Mouse (Mus musculus) neural tube, embryonic 15.5 days (tissue): ENCODE measurements at regions not wholly inside any gene's neighbourhood (a gene's known extent, or its start where the extent isn't known, plus 50 kb on each side); places are given as distances from the start of the nearest gene placed in this dataset.
A peak's percentile ranks its signal among the peaks of the same experiment; 100 is the strongest.

Experiments used
- ATAC-seq: fragments of 200-750 bp; cut with Nextera tagmentation; 2 replicates; pipeline ENCODE4 v1.8.0; 2017; ENCODE audit warnings: mild to moderate bottlenecking, moderate TSS enrichment, moderate library complexity; ENCODE audit not compliant: low FRiP score
- H3K27ac ChIP-seq: fragments of 300-500 bp; sonication (generic); replicated peaks from 2 replicates; pipeline ENCODE4 v1.5.1; 2015; ENCODE audit warnings: mild to moderate bottlenecking, inconsistent platforms
- H3K27me3 ChIP-seq: fragments of 300-500 bp; sonication (generic); replicated peaks from 2 replicates; pipeline ENCODE4 v1.6.1; 2015; ENCODE audit warnings: inconsistent platforms
- H3K36me3 ChIP-seq: fragments of 300-500 bp; sonication (generic); 2 replicates; pipeline ENCODE4 v1.6.1; 2015; ENCODE audit warnings: inconsistent platforms
- H3K4me1 ChIP-seq: fragments of 300-500 bp; sonication (generic); 2 replicates; pipeline ENCODE4 v1.6.1; 2015; ENCODE audit warnings: inconsistent platforms
- H3K4me2 ChIP-seq: fragments of 300-500 bp; sonication (generic); 2 replicates; pipeline ENCODE4 v1.6.1; 2015; ENCODE audit warnings: inconsistent platforms, mild to moderate bottlenecking, moderate library complexity
- H3K4me3 ChIP-seq: fragments of 300-500 bp; sonication (generic); replicated peaks from 2 replicates; pipeline ENCODE4 v1.5.1; 2015; ENCODE audit warnings: mild to moderate bottlenecking, inconsistent platforms
- H3K9ac ChIP-seq: fragments of 300-500 bp; sonication (generic); replicated peaks from 2 replicates; pipeline ENCODE4 v1.6.1; 2015; ENCODE audit warnings: mild to moderate bottlenecking, inconsistent platforms
- H3K9me3 ChIP-seq: fragments of 300-500 bp; sonication (generic); replicated peaks from 2 replicates; pipeline ENCODE4 v1.6.1; 2016; ENCODE audit warnings: inconsistent platforms
- WGBS: fragments of 180-500 bp; shearing (Covaris S2); methylation state at CpG from one replicate; pipeline ENCODE4 v1.1.7; 2015; ENCODE audit warnings: mixed read lengths; 5-methylcytosine and 5-hydroxymethylcytosine counted together

DNA sequence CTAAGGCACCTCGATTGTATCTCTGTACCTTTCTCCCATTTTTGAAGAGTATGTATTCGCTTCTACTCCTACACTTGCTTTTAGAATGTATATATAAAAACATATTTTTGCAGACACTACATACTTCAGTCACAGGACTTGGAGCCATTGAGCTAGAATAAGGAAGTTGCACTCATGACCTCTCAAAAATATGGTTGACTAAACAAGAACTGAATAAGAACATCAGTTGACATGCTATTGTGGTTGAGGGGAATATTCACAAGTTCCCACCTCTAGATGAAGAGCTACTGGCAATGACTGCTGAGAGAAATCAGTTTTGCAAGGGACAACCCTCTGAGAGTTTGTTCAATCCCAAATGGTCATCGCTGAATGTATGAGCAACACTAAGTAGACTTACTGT lies 1198.0 kb upstream of the Zeb2 start:
- no peak overlapping the region for H3K4me3 ChIP-seq
- H3K27ac ChIP-seq = no peak overlapping the region
- WGBS = 94% methylated on average over 3 of the region's 3 CpGs
- H3K4me1 ChIP-seq = no peaks in the 10 kb centered on the region
- no peaks in the 10 kb centered on the region for H3K9me3 ChIP-seq
- H3K4me2 ChIP-seq = no peak overlapping the region
- H3K27me3 ChIP-seq = no peaks in the 10 kb centered on the region
- H3K36me3 ChIP-seq = no peaks in the 10 kb centered on the region
- no peak for ATAC-seq
- no peak overlapping the region for H3K9ac ChIP-seq

DNA sequence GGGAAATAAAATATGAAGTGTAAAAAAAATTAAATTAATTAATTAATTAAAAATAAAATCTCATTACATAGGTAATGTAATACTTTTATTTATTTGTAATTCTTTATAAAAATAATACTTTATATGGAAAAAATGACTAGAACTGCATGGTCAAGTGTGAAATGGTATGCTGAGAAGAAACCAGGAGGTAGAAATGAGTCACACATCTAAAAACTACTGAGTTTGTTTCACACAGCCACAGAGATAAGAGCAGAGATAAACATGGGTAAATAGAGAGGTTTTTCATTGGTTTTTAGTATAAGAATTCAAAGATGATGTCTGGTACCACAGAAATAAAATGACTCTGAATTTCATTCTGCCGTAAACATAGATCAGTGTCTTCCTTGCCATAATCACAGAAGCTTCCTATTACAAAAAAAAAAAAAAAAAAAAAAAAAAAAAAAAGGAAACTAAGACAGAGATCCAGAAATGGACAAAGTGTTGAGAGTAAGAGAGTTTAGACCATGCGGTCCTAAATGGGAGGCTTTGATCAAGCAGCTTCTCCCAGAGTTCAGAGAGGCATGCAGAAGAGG lies 1190.5 kb upstream of the Zeb2 start:
- H3K9me3 ChIP-seq = no peaks in the 10 kb centered on the region
- WGBS = 100% methylated on average over 2 of the region's 2 CpGs

DNA sequence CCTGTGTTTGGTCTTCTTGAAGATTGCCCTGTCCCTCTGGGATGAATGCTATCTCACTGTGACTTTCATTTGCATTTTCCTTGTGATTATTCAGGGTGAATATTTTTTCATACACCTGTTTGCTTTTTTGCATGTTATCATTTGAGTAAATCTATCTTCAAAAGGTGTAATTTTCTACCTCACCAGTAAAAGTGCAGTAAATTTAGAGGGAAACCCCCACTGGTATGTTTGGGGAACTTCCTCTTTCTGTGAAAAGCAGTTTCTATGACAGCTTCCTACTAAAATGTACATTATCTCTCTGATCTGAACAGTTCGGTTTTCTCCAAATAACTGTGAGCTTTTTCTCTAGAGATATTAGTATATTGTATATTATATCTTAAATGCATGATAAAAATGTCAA lies 1185.4 kb upstream of the Zeb2 start:
- Histone ChIP-seq H3K9me3 (no peaks in the 10 kb centered on the region), H3K4me2 (no peak overlapping the region), H3K4me1 (no peaks in the 10 kb centered on the region), H3K4me3 (no peak overlapping the region), H3K27ac (no peak overlapping the region), H3K9ac (no peak overlapping the region), H3K27me3 (no peaks in the 10 kb centered on the region), H3K36me3 (no peaks in the 10 kb centered on the region)
- ATAC-seq = no peak
- 86% methylated on average over 1 of the region's 1 CpGs for WGBS

More for the DNA sequence above, 1190.5 kb upstream of the Zeb2 start:
- H3K4me1 ChIP-seq = no peaks in the 10 kb centered on the region
- H3K4me3 ChIP-seq = no peak overlapping the region
- H3K4me2 ChIP-seq = no peak overlapping the region
- no peak overlapping the region for H3K27ac ChIP-seq
- H3K27me3 ChIP-seq = no peaks in the 10 kb centered on the region
- H3K9ac ChIP-seq = no peak overlapping the region
- H3K36me3 ChIP-seq = no peaks in the 10 kb centered on the region
- no peak for ATAC-seq

DNA sequence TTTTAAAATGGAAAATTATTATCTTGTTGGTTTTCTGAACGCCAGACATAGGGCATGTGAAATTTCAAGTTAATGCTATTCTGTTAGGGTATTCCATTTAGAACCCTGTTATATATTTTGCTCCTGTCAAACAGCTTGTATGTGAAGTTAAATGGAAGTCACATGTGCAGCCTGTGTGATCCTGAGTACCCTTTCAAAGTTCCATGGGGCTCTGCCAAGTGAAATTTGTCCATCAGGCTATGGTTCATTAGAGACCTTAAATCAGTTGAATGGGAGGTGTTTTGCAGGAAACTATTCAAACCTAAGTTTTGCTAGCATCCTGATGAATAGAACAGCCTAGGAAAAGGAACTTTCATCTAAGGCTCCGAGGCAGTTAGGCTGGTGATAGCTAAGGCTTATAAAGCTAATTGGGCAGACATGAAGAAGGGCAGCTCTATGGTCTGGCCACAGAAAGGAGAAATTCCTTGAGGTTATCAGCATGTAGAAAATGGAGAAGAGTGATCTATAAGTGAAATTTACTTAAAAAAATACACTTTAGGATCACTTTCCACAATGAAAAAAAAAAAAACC lies 1180.2 kb upstream of the Zeb2 start:
- H3K27ac ChIP-seq = no peak overlapping the region
- H3K9me3 ChIP-seq = no peaks in the 10 kb centered on the region
- WGBS = 22% methylated on average over 2 of the region's 2 CpGs
- H3K36me3 ChIP-seq = no peaks in the 10 kb centered on the region
- no peak overlapping the region for H3K9ac ChIP-seq
- no peak for ATAC-seq
- no peak overlapping the region for H3K4me2 ChIP-seq
- H3K4me3 ChIP-seq = no peak overlapping the region
- H3K27me3 ChIP-seq = no peaks in the 10 kb centered on the region
- no peaks in the 10 kb centered on the region for H3K4me1 ChIP-seq

DNA sequence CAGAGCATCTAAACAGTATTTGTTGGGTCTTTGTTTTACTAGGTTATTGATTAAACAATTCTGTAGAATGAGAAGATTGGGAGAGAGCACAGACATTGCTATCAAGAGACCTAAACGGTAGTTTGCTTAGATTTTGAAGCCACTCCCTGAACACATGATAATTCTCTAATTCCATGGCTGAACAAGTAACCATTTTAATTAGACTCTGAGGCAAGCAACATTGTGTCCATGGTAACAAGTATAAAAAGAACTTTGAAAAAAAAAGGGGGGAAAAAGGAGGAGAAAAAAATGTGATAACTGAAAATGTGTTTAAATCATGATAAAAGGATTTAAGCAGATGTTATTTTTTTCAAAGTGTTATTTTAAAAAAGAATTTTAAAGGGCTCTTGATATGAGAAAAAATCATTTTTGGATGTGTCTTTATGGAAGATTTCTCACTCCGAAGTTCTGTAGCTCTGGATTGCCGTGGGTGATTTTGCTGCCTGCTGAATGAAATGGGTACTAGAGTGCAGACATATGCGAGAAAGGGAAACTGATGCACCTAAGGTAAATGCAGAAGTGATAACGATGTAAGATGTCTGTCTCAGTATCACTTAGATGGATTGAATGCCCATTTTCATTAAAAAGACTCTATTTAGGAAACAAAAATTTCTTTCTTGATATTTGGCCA lies 1166.9 kb upstream of the Zeb2 start:
- no peaks in the 10 kb centered on the region for H3K36me3 ChIP-seq
- H3K4me2 ChIP-seq = no peak overlapping the region
- no peaks in the 10 kb centered on the region for H3K4me1 ChIP-seq
- no peak for ATAC-seq
- no peak overlapping the region for H3K27ac ChIP-seq
- 75% methylated on average over 5 of the region's 5 CpGs for WGBS
- no peaks in the 10 kb centered on the region for H3K9me3 ChIP-seq
- H3K4me3 ChIP-seq = no peak overlapping the region
- no peaks in the 10 kb centered on the region for H3K27me3 ChIP-seq
- no peak overlapping the region for H3K9ac ChIP-seq

DNA sequence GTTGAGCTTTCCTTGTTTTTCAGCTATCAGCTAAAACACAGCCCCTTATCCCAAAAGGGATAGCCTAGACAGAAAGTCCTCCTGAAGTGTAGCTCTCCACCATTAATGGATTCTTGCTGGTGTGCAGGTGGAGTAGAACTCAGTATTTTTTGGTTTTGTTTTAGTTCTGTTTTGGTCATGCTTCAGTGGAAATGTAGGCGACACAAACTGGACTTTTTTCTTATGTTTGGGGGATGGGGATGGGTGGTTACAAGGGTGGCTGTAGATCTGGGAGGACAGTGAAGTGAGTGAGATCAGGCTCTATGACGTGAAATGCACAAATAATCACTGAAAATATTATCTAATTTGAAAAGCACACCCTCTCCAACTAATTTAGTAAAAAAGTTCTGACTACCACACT lies 1163.6 kb upstream of the Zeb2 start:
- H3K4me2 ChIP-seq = no peak overlapping the region
- H3K27ac ChIP-seq = no peak overlapping the region
- H3K9me3 ChIP-seq = no peaks in the 10 kb centered on the region
- no peaks in the 10 kb centered on the region for H3K4me1 ChIP-seq
- no peaks in the 10 kb centered on the region for H3K27me3 ChIP-seq
- H3K9ac ChIP-seq = no peak overlapping the region
- H3K36me3 ChIP-seq = no peaks in the 10 kb centered on the region
- ATAC-seq = no peak
- H3K4me3 ChIP-seq = no peak overlapping the region
- 73% methylated on average over 2 of the region's 2 CpGs for WGBS

DNA sequence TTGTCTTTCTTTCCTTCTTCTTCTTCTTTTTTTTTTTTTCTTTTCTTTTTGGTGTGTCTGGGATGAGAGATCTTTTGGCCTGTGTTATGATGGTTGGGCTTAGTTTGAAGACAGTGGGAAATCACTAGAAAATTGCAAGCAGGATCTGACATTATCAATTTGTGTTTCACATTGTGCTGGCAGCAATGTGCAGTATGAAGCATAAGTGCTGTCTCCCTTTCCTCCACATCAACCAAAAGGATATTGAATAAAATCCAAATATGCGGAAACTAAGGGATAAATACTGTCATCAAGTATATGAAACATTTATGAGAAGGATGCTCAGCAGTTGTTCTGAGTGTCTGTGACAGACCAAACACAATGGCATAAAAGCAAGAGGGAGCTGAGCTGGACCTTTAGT lies 1144.4 kb upstream of the Zeb2 start:
- ATAC-seq = no peak
- Histone ChIP-seq H3K36me3 (no peaks in the 10 kb centered on the region), H3K27ac (no peak overlapping the region), H3K4me1 (no peaks in the 10 kb centered on the region), H3K9me3 (no peaks in the 10 kb centered on the region), H3K9ac (no peak overlapping the region), H3K4me3 (no peak overlapping the region), H3K27me3 (no peaks in the 10 kb centered on the region), H3K4me2 (no peak overlapping the region)
- 91% methylated on average over 1 of the region's 1 CpGs for WGBS

DNA sequence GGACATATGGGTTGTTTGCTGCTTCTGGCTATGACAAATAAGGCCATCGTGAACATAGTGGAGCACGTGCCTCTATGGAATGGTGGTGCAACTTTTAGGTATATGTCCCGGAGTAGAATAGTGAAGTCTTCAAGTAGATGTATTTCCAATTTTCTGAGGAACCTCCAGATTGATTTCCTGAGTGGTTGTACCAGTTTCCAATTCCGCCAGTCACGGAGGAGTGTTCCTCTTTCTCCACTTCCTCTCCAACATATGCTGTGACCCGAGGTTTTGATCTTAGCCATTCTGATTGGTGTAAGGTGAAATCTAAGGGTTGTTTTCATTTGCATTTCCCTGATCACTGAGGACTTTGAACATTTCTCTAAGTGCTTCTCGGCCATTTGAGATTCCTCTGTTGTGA lies 1134.4 kb upstream of the Zeb2 start:
- Histone ChIP-seq H3K4me2 (no peak overlapping the region), H3K4me1 (no peaks in the 10 kb centered on the region), H3K27me3 (no peaks in the 10 kb centered on the region), H3K27ac (no peak overlapping the region), H3K9me3 (no peaks in the 10 kb centered on the region), H3K4me3 (no peak overlapping the region), H3K36me3 (no peaks in the 10 kb centered on the region), H3K9ac (no peak overlapping the region)
- no peak for ATAC-seq
- 92% methylated on average over 7 of the region's 7 CpGs for WGBS

DNA sequence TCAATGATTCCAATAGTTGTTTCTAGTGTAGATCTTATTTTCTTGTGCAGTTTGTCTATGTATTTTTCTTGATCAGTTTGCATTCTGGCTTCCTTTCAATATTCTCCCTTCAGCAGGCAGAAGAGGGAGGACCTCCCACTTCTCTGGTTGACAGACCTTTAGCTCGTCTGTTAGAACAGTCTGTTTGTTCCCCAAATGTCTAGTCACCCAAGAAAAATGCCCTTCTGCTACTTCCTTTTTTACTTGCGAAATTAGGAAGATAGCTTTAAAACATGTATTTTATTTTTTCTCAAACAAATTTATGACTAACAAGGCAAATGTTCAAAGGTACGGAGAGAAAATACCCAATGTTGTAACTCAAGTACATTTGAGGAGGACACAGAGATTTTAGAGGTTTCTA lies 1128.5 kb upstream of the Zeb2 start:
- Histone ChIP-seq H3K36me3 (no peaks in the 10 kb centered on the region), H3K4me3 (no peak overlapping the region), H3K4me2 (no peak overlapping the region), H3K27me3 (no peaks in the 10 kb centered on the region), H3K27ac (no peak overlapping the region), H3K9ac (no peak overlapping the region), H3K4me1 (no peaks in the 10 kb centered on the region), H3K9me3 (no peaks in the 10 kb centered on the region)
- 78% methylated on average over 3 of the region's 3 CpGs for WGBS
- no peak for ATAC-seq

DNA sequence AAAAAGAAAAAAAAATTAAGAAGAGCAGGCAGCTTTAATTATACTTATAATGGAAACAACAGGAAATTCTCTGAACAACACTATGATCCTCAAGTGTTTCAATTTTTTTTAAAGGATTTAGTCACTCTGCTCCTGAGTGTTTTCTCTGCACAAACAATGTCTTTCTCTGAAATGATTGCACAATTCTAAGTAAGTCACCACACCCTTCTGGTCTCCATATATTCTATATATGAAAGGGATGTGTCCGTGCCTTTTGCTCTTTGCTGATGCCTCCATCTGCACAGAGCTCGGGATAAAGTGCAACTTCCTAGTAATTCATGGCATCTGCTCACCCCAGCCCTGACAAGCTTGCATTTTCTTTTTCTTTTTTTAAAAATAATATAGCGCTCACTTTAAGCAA lies 1127.5 kb upstream of the Zeb2 start:
- no peak for ATAC-seq
- 89% methylated on average over 3 of the region's 3 CpGs for WGBS

DNA sequence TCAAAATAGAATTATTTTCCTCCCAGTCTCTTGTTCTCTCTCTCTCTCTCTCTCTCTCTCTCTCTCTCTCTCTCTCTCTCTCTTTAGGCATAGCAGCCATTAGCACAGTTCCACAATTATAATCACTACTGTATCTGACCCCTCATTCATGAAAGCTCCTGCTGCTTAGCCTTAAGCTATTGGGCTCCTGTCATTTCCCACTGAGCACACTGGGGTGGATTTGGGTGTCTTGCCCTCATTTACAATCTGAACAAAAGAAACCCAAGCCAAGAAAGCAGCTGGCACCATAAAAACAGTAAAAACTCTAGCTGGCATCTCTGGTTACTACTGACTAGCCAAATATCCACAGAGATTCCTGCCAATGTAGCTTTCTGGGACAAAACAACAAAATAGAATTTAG lies 1125.6 kb upstream of the Zeb2 start:
- H3K4me1 ChIP-seq = no peaks in the 10 kb centered on the region
- H3K27ac ChIP-seq = no peak overlapping the region
- ATAC-seq = peak; percentile 50
- no peak overlapping the region for H3K4me2 ChIP-seq
- no peak overlapping the region for H3K9ac ChIP-seq
- no peaks in the 10 kb centered on the region for H3K36me3 ChIP-seq
- H3K4me3 ChIP-seq = no peak overlapping the region
- H3K9me3 ChIP-seq = no peaks in the 10 kb centered on the region
- H3K27me3 ChIP-seq = no peaks in the 10 kb centered on the region

More for the DNA sequence above, 1127.5 kb upstream of the Zeb2 start:
- H3K4me2 ChIP-seq = no peak overlapping the region
- no peak overlapping the region for H3K4me3 ChIP-seq
- no peaks in the 10 kb centered on the region for H3K36me3 ChIP-seq
- H3K9me3 ChIP-seq = no peaks in the 10 kb centered on the region
- H3K27me3 ChIP-seq = no peaks in the 10 kb centered on the region
- H3K4me1 ChIP-seq = no peaks in the 10 kb centered on the region
- H3K27ac ChIP-seq = no peak overlapping the region
- no peak overlapping the region for H3K9ac ChIP-seq

DNA sequence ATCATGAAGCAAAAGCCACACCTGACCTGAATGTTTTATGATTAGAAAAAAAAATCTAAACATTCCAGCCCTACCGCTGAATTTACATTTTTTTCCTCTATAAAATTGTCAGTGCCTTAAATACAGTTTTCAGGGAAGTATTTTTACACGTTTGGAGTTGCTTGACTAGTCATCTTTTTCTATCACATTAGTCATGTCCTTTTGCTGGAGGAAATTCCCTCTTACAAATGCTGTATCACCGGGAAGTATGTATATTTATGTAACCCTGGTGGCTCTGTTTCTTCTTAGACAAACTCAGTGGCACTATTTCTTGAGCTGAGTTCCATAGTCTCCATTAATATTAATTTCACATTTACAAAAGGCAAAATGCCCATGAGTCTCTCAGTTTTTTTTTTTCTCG lies 1122.7 kb upstream of the Zeb2 start:
- no peak overlapping the region for H3K4me3 ChIP-seq
- ATAC-seq = no peak
- WGBS = 76% methylated on average over 4 of the region's 4 CpGs

More for the DNA sequence above, 1122.7 kb upstream of the Zeb2 start:
- Histone ChIP-seq H3K9ac (no peak overlapping the region), H3K27ac (no peak overlapping the region), H3K4me2 (no peak overlapping the region), H3K36me3 (no peaks in the 10 kb centered on the region), H3K4me1 (no peaks in the 10 kb centered on the region), H3K27me3 (no peaks in the 10 kb centered on the region), H3K9me3 (no peaks in the 10 kb centered on the region)
